Mouse (Mus musculus): Measurements from ENCODE around the gene Dph2. TPM values are rescaled to one million over a fixed set of nuclear protein-coding genes. Genes with fewer than 3 reads are reported as not detected.

The Dph2 gene
- 16.6 and 18.0 TPM in 2 replicates for polyA plus RNA-seq (2012; rRNA removed)

GRCm38 (mm10) chr4:117891738-117892161 is at the start of gene Dph2:
TSS of gene Dph2 (minus strand) at chr4:117892032.
- Histone ChIP-seq H3K27ac (ENCODE audit: insufficient read depth, low read length) (no peak within 1 kb of the TSS), H3K27me3 (ENCODE audit: control insufficient read depth, insufficient read depth, low read length) (no peaks in the 10 kb centered on the region), H3K4me3 (replicated peaks; ENCODE audit: insufficient read depth, low read depth, low read length) (peak within 1 kb of the TSS; percentile 80), H3K4me1 (ENCODE audit: control insufficient read depth, insufficient read depth, low read length) (peaks cover 34% of the 10 kb centered on the region)
- peak; percentile 84 to 94 for DNase-seq
- TF ChIP-seq POLR2A (IDR thresholded peaks at IDR 0.05; ENCODE audit: borderline replicate concordance, insufficient read depth, low read length) (peak; percentile 51; the same call in 1 of the 2 replicates), CTCF (IDR thresholded peaks at IDR 0.05; ENCODE audit: borderline replicate concordance, insufficient read depth, low read depth, low read length) (no peak)
- under 1% methylated on average over 21 of the region's 21 CpGs for WGBS

- DNase-seq: no peak
- H3K27me3 ChIP-seq (ENCODE audit: control insufficient read depth, insufficient read depth, low read length): no peaks in the 10 kb centered on the region
- TF ChIP-seq CTCF (IDR thresholded peaks at IDR 0.05; ENCODE audit: borderline replicate concordance, insufficient read depth, low read depth, low read length) (no peak), POLR2A (IDR thresholded peaks at IDR 0.05; ENCODE audit: borderline replicate concordance, insufficient read depth, low read length) (no peak)
- WGBS: 98% methylated on average over 5 of the region's 5 CpGs
- H3K27ac ChIP-seq (ENCODE audit: insufficient read depth, low read length): no peak overlapping the region
- no peak overlapping the region for H3K4me3 ChIP-seq (replicated peaks; ENCODE audit: insufficient read depth, low read depth, low read length)
- H3K4me1 ChIP-seq (ENCODE audit: control insufficient read depth, insufficient read depth, low read length): no peaks in the 10 kb centered on the region
Observed at GRCm38 (mm10) chr4:117936964-117937363, 45.1 kb upstream of the Dph2 start.

DNA sequence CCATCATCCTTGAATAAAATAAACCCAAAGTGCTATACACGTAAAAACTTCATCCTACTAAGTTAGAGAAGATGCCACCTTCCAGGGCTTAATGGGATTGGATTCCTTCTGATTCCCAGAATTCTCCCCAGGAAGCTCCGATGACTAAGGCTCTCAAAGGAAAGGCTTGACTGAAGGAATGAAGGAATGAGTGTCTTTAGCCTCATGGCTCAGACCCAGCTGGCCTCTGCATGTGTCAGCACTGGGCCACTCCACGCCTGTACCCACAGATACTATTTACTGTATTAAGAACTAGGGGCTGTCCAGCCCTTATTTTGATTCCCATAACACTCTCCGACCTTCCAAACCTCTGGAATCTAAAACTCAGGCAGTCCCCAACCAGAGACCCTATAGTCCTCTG is 42.2 kb upstream of the Dph2 start:
- Histone ChIP-seq H3K27me3 (ENCODE audit: control insufficient read depth, insufficient read depth, low read length) (no peaks in the 10 kb centered on the region; the same call in 1 of the 2 replicates), H3K4me1 (ENCODE audit: control insufficient read depth, insufficient read depth, low read length) (peaks cover 6% of the 10 kb centered on the region; the same call in 1 of the 2 replicates), H3K4me3 (replicated peaks; ENCODE audit: insufficient read depth, low read depth, low read length) (no peak overlapping the region), H3K27ac (ENCODE audit: insufficient read depth, low read length) (no peak overlapping the region)
- WGBS: 84% methylated on average over 4 of the region's 4 CpGs
- no peak for TF ChIP-seq CTCF (IDR thresholded peaks at IDR 0.05; ENCODE audit: borderline replicate concordance, insufficient read depth, low read depth, low read length)
- TF ChIP-seq POLR2A (IDR thresholded peaks at IDR 0.05; ENCODE audit: borderline replicate concordance, insufficient read depth, low read length): no peak
- no peak for DNase-seq

- DNase-seq: no peak
- 83% methylated on average over 5 of the region's 5 CpGs for WGBS
- peaks cover 6% of the 10 kb centered on the region; the same call in 1 of the 2 replicates for H3K4me1 ChIP-seq (ENCODE audit: control insufficient read depth, insufficient read depth, low read length)
- H3K27me3 ChIP-seq (ENCODE audit: control insufficient read depth, insufficient read depth, low read length): no peaks in the 10 kb centered on the region; the same call in 1 of the 2 replicates
- H3K27ac ChIP-seq (ENCODE audit: insufficient read depth, low read length): no peak overlapping the region
- TF ChIP-seq CTCF (IDR thresholded peaks at IDR 0.05; ENCODE audit: borderline replicate concordance, insufficient read depth, low read depth, low read length): no peak
- TF ChIP-seq POLR2A (IDR thresholded peaks at IDR 0.05; ENCODE audit: borderline replicate concordance, insufficient read depth, low read length): no peak
- H3K4me3 ChIP-seq (replicated peaks; ENCODE audit: insufficient read depth, low read depth, low read length): no peak overlapping the region
Observed at GRCm38 (mm10) chr4:117933248-117933647, 41.4 kb upstream of the Dph2 start.

DNA sequence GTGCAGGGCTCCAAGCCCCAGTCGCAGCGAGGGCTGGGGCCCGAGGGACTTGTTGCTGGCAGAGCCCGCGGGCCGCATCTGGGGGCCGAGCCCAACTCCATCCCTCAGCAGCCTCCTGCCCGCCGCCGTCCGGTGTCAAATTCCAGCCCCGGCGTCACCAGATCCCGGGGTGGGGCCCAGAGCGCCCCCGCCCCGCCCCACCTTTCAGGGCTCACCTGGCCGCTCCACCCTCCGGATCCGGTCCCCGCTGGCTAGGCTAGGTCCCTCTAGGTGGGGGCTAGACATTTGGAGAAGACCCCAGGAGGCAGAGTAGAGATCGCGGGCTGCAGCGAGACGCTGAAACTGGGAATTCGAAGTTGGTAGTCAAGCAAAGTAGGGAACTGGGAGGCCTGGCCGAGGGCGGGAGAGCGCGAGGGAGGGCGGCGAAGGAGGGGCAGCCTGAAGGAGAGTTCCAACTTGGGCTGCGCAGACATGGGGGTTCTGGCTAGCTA is 37.6 kb upstream of the Dph2 start, which contains the start of gene Artn:
Gene Artn, minus strand, starts transcription at position 373 of the 491 bp plus-strand sequence.
- WGBS: 1% methylated on average over 33 of the region's 33 CpGs
- no peaks in the 10 kb centered on the region; the same call in 1 of the 2 replicates for H3K27me3 ChIP-seq (ENCODE audit: control insufficient read depth, insufficient read depth, low read length)
- H3K4me3 ChIP-seq (replicated peaks; ENCODE audit: insufficient read depth, low read depth, low read length): no peak within 1 kb of the TSS
- H3K4me1 ChIP-seq (ENCODE audit: control insufficient read depth, insufficient read depth, low read length): peaks cover 6% of the 10 kb centered on the region; the same call in 1 of the 2 replicates
- DNase-seq: peak in 1 of 2 experiments; percentile 32
- no peak for TF ChIP-seq CTCF (IDR thresholded peaks at IDR 0.05; ENCODE audit: borderline replicate concordance, insufficient read depth, low read depth, low read length)
- TF ChIP-seq POLR2A (IDR thresholded peaks at IDR 0.05; ENCODE audit: borderline replicate concordance, insufficient read depth, low read length): no peak
- no peak within 1 kb of the TSS for H3K27ac ChIP-seq (ENCODE audit: insufficient read depth, low read length)

GRCm38 (mm10) chr4:117928699-117929241 is 36.9 kb upstream of the Dph2 start:
- Histone ChIP-seq H3K27ac (ENCODE audit: insufficient read depth, low read length) (no peak overlapping the region), H3K4me1 (ENCODE audit: control insufficient read depth, insufficient read depth, low read length) (peaks cover 6% of the 10 kb centered on the region; the same call in 1 of the 2 replicates), H3K27me3 (ENCODE audit: control insufficient read depth, insufficient read depth, low read length) (no peaks in the 10 kb centered on the region; the same call in 1 of the 2 replicates), H3K4me3 (replicated peaks; ENCODE audit: insufficient read depth, low read depth, low read length) (no peak overlapping the region)
- DNase-seq: peak; percentile 48 to 61
- TF ChIP-seq CTCF (IDR thresholded peaks at IDR 0.05; ENCODE audit: borderline replicate concordance, insufficient read depth, low read depth, low read length) (peak; percentile 61; the same call in 1 of the 2 replicates), POLR2A (IDR thresholded peaks at IDR 0.05; ENCODE audit: borderline replicate concordance, insufficient read depth, low read length) (no peak)
- 2% methylated on average over 13 of the region's 13 CpGs for WGBS

DNA sequence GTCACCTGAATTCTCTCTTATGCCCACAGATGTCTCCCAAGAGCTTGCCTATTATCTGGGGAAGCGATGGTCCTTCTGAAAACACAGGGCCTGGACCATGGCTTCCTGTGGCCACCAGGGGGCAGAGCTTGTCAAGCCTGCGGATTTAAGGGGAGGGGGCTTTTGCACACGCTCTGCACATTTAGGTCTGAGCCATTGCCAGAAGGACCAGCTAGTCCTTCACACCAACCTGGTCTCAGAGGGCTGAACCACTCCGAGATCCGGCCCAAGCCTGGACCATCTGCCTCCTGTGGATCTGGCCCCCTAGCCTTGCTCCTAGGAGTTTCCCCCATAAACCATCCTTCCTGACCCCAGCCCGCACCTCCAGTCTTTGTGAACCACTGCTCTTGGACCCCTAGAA is 36.4 kb upstream of the Dph2 start:
- Histone ChIP-seq H3K27ac (ENCODE audit: insufficient read depth, low read length) (no peak overlapping the region), H3K4me3 (replicated peaks; ENCODE audit: insufficient read depth, low read depth, low read length) (no peak overlapping the region), H3K4me1 (ENCODE audit: control insufficient read depth, insufficient read depth, low read length) (peaks cover 6% of the 10 kb centered on the region; the same call in 1 of the 2 replicates), H3K27me3 (ENCODE audit: control insufficient read depth, insufficient read depth, low read length) (no peaks in the 10 kb centered on the region; the same call in 1 of the 2 replicates)
- WGBS: 19% methylated on average over 6 of the region's 6 CpGs
- TF ChIP-seq CTCF (IDR thresholded peaks at IDR 0.05; ENCODE audit: borderline replicate concordance, insufficient read depth, low read depth, low read length) (peak; percentile 71), POLR2A (IDR thresholded peaks at IDR 0.05; ENCODE audit: borderline replicate concordance, insufficient read depth, low read length) (no peak)
- DNase-seq: peak in 1 of 2 experiments; percentile 45
